Mouse (Mus musculus) ES-Bruce4 (cell line): ENCODE results near the gene Lhb. TPM values are rescaled to one million over a fixed set of nuclear protein-coding genes. Genes with fewer than 3 reads are reported as not detected.
A peak's percentile ranks its signal among the peaks of the same experiment; 100 is the strongest.

Source experiments
- H3K27ac ChIP-seq: 2 replicates; pipeline ENCODE4 v1.5.1; 2012; ENCODE audit warnings: low read length, inconsistent platforms; ENCODE audit not compliant: insufficient read depth
- H3K27me3 ChIP-seq: 2 replicates; pipeline ENCODE4 v1.6.1; 2012; ENCODE audit warnings: mild to moderate bottlenecking, low read length, inconsistent platforms; ENCODE audit not compliant: control insufficient read depth, poor library complexity, insufficient read depth, severe bottlenecking
- H3K36me3 ChIP-seq: 2 replicates; pipeline ENCODE4 v1.6.1; 2012; ENCODE audit warnings: inconsistent platforms, mild to moderate bottlenecking, low read length, moderate library complexity; ENCODE audit not compliant: control insufficient read depth, poor library complexity, insufficient read depth, severe bottlenecking
- H3K4me1 ChIP-seq: one replicate; pipeline ENCODE4 v1.8.1; 2011; ENCODE audit warnings: low read length; ENCODE audit not compliant: control insufficient read depth, insufficient read depth
- H3K4me3 ChIP-seq: 2 replicates; pipeline ENCODE4 v1.5.1; 2011; ENCODE audit warnings: low read depth, mild to moderate bottlenecking, low read length
- H3K9ac ChIP-seq: 2 replicates; pipeline ENCODE4 v1.6.1; 2012; ENCODE audit warnings: low read depth, mild to moderate bottlenecking, inconsistent platforms; ENCODE audit not compliant: poor library complexity, severe bottlenecking
- H3K9me3 ChIP-seq: replicated peaks from 2 replicates; pipeline ENCODE4 v1.6.1; 2012; ENCODE audit warnings: mild to moderate bottlenecking, low read length, inconsistent platforms; ENCODE audit not compliant: control insufficient read depth, poor library complexity, insufficient read depth, severe bottlenecking
- CTCF ChIP-seq: IDR thresholded peaks from one replicate; pipeline ENCODE4 v1.8.1; 2011; ENCODE audit warnings: low read depth, low read length
- EP300 ChIP-seq: IDR thresholded peaks from 2 replicates; pipeline ENCODE4 v1.6.1; 2011; ENCODE audit warnings: low read depth, low read length; ENCODE audit not compliant: insufficient read depth
- POLR2A ChIP-seq: IDR thresholded peaks from one replicate; pipeline ENCODE4 v1.8.1; 2011; ENCODE audit warnings: low read length; ENCODE audit not compliant: insufficient read depth
- polyA plus RNA-seq: library from polyadenylated mRNA; stranded (reverse); fragments of >200 nt; gene quantifications from 2 replicates; pipeline ENCODE4 v1.2.4, GENCODE M21; 2011; ENCODE audit warnings: low read depth; ENCODE audit not compliant: missing spikeins, insufficient read depth, insufficient read length

The Lhb gene
- polyA plus RNA-seq, 1 experiment: not detected

- Histone ChIP-seq H3K36me3 (peaks cover 35% of the 10 kb centered on the region), H3K27ac (peak overlapping the region; percentile 78), H3K9me3 (no peaks in the 10 kb centered on the region), H3K27me3 (no peaks in the 10 kb centered on the region), H3K4me3 (peak overlapping the region; percentile 1; the same call in 1 of the 2 replicates), H3K9ac (peak overlapping the region; percentile 90), H3K4me1 (no peaks in the 10 kb centered on the region)
- no peak for TF ChIP-seq CTCF
- no peak for TF ChIP-seq POLR2A
- TF ChIP-seq EP300: no peak
Measured at GRCm38 (mm10) chr7:45463987-45464778, 43.6 kb downstream of the Lhb start.

DNA sequence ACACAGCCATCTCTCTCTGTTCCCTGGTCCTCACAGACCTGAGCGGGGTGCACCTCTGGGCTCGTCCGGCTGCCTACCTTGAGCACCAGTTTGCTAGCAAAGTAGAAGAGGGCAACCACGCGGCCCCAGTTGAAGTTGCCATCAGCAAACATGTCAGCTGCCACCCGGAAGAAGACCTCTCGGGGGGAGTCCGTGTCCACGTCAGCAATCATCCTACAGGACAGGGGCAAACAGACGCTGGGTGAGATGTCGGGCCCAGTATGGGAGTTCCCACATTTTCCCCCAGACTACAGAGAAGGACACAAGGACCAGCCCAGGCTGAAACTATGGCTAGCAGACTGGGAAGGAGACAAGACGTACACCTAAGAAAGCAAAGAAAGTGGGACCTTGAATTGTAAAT, 44.5 kb downstream of the Lhb start:
- H3K9me3 ChIP-seq: no peaks in the 10 kb centered on the region
- peak overlapping the region; percentile 90 for H3K9ac ChIP-seq
- H3K27me3 ChIP-seq: no peaks in the 10 kb centered on the region
- H3K27ac ChIP-seq: peak overlapping the region; percentile 78
- no peaks in the 10 kb centered on the region for H3K4me1 ChIP-seq
- peaks cover 33% of the 10 kb centered on the region for H3K36me3 ChIP-seq
- peak overlapping the region; percentile 74 for H3K4me3 ChIP-seq
- no peak for TF ChIP-seq CTCF
- no peak for TF ChIP-seq EP300
- no peak for TF ChIP-seq POLR2A

GRCm38 (mm10) chr7:45465549-45465948, 44.9 kb downstream of the Lhb start:
- Histone ChIP-seq H3K36me3 (peaks cover 30% of the 10 kb centered on the region), H3K4me3 (peak overlapping the region; percentile 74), H3K27ac (peak overlapping the region; percentile 78)

DNA sequence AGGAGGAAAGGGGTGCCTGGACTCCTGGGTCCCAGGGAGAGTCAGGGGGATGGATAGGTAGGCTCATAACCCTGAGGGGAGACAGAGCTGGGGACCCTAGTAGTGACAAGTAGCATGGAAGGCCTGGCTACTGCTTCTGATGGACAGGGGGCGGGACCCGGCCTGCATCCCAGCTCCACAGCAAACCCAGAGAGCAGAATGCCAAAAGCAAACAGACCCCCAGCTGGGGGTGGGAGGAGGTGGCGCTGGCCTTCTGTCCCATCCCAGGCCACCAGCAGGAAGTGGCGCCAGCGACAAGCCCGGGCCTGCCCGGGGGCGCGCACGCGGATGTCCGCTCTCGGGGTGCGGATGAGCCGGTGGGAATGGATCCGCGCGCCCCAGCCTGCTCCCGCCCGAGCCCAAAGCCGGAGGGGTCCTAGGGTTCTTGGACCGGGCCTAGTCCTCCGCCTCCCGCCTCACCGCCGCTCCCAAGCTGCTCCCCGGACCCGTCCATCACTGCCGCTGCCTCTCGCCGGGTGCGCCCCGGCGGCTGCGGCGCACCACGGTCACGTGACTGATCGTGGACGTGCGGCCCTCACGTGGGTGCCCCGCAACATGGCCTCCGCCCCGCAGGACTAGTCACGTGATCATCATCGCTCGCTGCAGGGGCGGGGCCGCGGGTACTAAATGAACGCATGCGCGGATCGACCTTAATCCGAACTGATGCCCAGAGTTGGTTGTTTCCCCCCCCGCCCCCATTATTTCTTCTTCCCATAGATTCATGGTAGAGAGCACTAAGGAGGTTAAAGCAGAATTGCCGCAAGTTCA, 45.9 kb downstream of the Lhb start, which contains the start of gene Bax:
Gene Bax, minus strand, starts transcription at position 616 of the 807 bp plus-strand sequence.
- TF ChIP-seq POLR2A: peak; percentile 8
- TF ChIP-seq EP300: peak; percentile 71; the same call in 1 of the 2 replicates
- no peak for TF ChIP-seq CTCF
- Histone ChIP-seq H3K9ac (peak within 1 kb of the TSS; percentile 90), H3K9me3 (no peaks in the 10 kb centered on the region), H3K4me3 (peak within 1 kb of the TSS; percentile 74), H3K36me3 (peaks cover 30% of the 10 kb centered on the region), H3K4me1 (no peaks in the 10 kb centered on the region), H3K27ac (peak within 1 kb of the TSS; percentile 78), H3K27me3 (no peaks in the 10 kb centered on the region)

More at GRCm38 (mm10) chr7:45465549-45465948, 44.9 kb downstream of the Lhb start:
- H3K4me1 ChIP-seq: no peaks in the 10 kb centered on the region
- no peak for TF ChIP-seq POLR2A
- TF ChIP-seq CTCF: peak; percentile 29
- no peak for TF ChIP-seq EP300
- H3K9me3 ChIP-seq: no peaks in the 10 kb centered on the region
- no peaks in the 10 kb centered on the region for H3K27me3 ChIP-seq
- peak overlapping the region; percentile 90 for H3K9ac ChIP-seq

- Histone ChIP-seq H3K9me3 (no peaks in the 10 kb centered on the region), H3K9ac (peak overlapping the region; percentile 90), H3K4me1 (no peaks in the 10 kb centered on the region), H3K36me3 (peaks cover 28% of the 10 kb centered on the region), H3K27me3 (no peaks in the 10 kb centered on the region), H3K4me3 (peak overlapping the region; percentile 74), H3K27ac (peak overlapping the region; percentile 67)
- TF ChIP-seq EP300: no peak
- no peak for TF ChIP-seq POLR2A
- no peak for TF ChIP-seq CTCF
Measured at GRCm38 (mm10) chr7:45467090-45467670, 46.6 kb downstream of the Lhb start.
